ENCODE assay signal across 7 mouse cellular contexts in genomic region chr7:44864595-44865542, GRCm38 (mm10). TPM values are rescaled to one million over a fixed set of nuclear protein-coding genes. Genes with fewer than 3 reads are reported as not detected.
A peak's percentile ranks its signal among the peaks of the same experiment; 100 is the strongest.
DNase-seq lines count a peak whose midpoint lies in the region; ATAC-seq and TF ChIP-seq lines count a peak whose summit lies in the region.

No protein-coding gene starts in this region.

- no peak for TF ChIP-seq EP300 in lung, postnatal 0 days (IDR thresholded peaks at IDR 0.05)

- no peak overlapping the region for H3K27ac ChIP-seq in kidney, adult 2 months (ENCODE audit: insufficient read depth, low read depth, low read length)
- no peak overlapping the region; the same call in 1 of the 2 replicates for H3K27ac ChIP-seq in bone marrow, adult 2 months (ENCODE audit: control insufficient read depth, insufficient read depth, low read depth, low read length, poor library complexity)
- H3K27ac ChIP-seq in embryonic facial prominence, embryonic 14.5 days (replicated peaks; ENCODE audit: low read depth, low read length), result no peak overlapping the region
- peak overlapping the region; percentile 100 for H3K27ac ChIP-seq in lung, postnatal 0 days (ENCODE audit: low read length)

- 67% methylated on average over 24 of the region's 24 CpGs for WGBS in kidney, adult 2 months
- WGBS in bone marrow, adult 2 months, result 67% methylated on average over 24 of the region's 24 CpGs
- 80% methylated on average over 21 of the region's 24 CpGs for WGBS in embryonic facial prominence, embryonic 14.5 days
- WGBS in lung, postnatal 0 days, result 61% methylated on average over 24 of the region's 24 CpGs

- H3K4me2 ChIP-seq in embryonic facial prominence, embryonic 14.5 days (ENCODE audit: low read depth, low read length), result no peak overlapping the region
- H3K4me2 ChIP-seq in lung, postnatal 0 days (replicated peaks; ENCODE audit: low read depth, low read length), result no peak overlapping the region

- H3K4me3 ChIP-seq in kidney, adult 2 months (ENCODE audit: insufficient read depth, low read depth, low read length), result no peak overlapping the region
- no peak overlapping the region for H3K4me3 ChIP-seq in bone marrow, adult 2 months (replicated peaks; ENCODE audit: control insufficient read depth, low read depth, low read length)
- H3K4me3 ChIP-seq in embryonic facial prominence, embryonic 14.5 days (ENCODE audit: low read depth, low read length), result no peak overlapping the region
- H3K4me3 ChIP-seq in lung, postnatal 0 days (ENCODE audit: low read depth, low read length), result no peak overlapping the region

- peak overlapping the region; percentile 8; the same call in 1 of the 2 replicates for H3K9ac ChIP-seq in embryonic facial prominence, embryonic 14.5 days (ENCODE audit: low read depth, low read length)
- no peak overlapping the region for H3K9ac ChIP-seq in lung, postnatal 0 days (replicated peaks; ENCODE audit: low read depth)

- ATAC-seq in embryonic facial prominence, embryonic 14.5 days (ENCODE audit: low read depth), result no peak
- ATAC-seq in lung, postnatal 0 days, result no peak; the same call in 1 of the 2 replicates
- no peak for ATAC-seq in frontal cortex, adult (ENCODE audit: low TSS enrichment)

- H3K27me3 ChIP-seq in kidney, adult 2 months (replicated peaks; ENCODE audit: control insufficient read depth, insufficient read depth, low read length), result no peaks in the 10 kb centered on the region
- H3K27me3 ChIP-seq in embryonic facial prominence, embryonic 14.5 days (replicated peaks; ENCODE audit: control insufficient read depth, insufficient read depth, low read length), result no peaks in the 10 kb centered on the region
- no peaks in the 10 kb centered on the region for H3K27me3 ChIP-seq in lung, postnatal 0 days (replicated peaks; ENCODE audit: insufficient read depth, low read length)

- peaks cover 21% of the 10 kb centered on the region for H3K4me1 ChIP-seq in kidney, adult 2 months (ENCODE audit: control insufficient read depth, insufficient read depth, low read length)
- H3K4me1 ChIP-seq in bone marrow, adult 2 months (ENCODE audit: control insufficient read depth, insufficient read depth, low read length), result peaks cover 7% of the 10 kb centered on the region
- H3K4me1 ChIP-seq in embryonic facial prominence, embryonic 14.5 days (ENCODE audit: control insufficient read depth, insufficient read depth, low read length), result peaks cover 26% of the 10 kb centered on the region
- peaks cover 27% of the 10 kb centered on the region for H3K4me1 ChIP-seq in lung, postnatal 0 days (ENCODE audit: insufficient read depth, low read depth, low read length)

- no peaks in the 10 kb centered on the region for H3K36me3 ChIP-seq in kidney, adult 2 months (ENCODE audit: control insufficient read depth, insufficient read depth, low read length)
- peaks cover 60% of the 10 kb centered on the region for H3K36me3 ChIP-seq in embryonic facial prominence, embryonic 14.5 days (ENCODE audit: control insufficient read depth, insufficient read depth, low read length)
- peaks cover 25% of the 10 kb centered on the region for H3K36me3 ChIP-seq in lung, postnatal 0 days (ENCODE audit: insufficient read depth, low read length)

- no peak for TF ChIP-seq CTCF in kidney, adult 2 months (conservative IDR thresholded peaks at IDR 0.05; ENCODE audit: insufficient read depth, insufficient read length, low read depth, low read length)
- TF ChIP-seq CTCF in bone marrow, adult 2 months (IDR thresholded peaks at IDR 0.05; ENCODE audit: control insufficient read depth, insufficient read depth, low read length), result no peak
- no peak for TF ChIP-seq CTCF in lung, postnatal 0 days (IDR thresholded peaks at IDR 0.05)

- H3K9me3 ChIP-seq in embryonic facial prominence, embryonic 14.5 days (ENCODE audit: control insufficient read depth, low read length), result no peaks in the 10 kb centered on the region
- no peaks in the 10 kb centered on the region for H3K9me3 ChIP-seq in lung, postnatal 0 days (ENCODE audit: low read length)

- peak; percentile 15 for DNase-seq in kidney, adult 11 months
- no peak for DNase-seq in kidney, adult 2 months
- DNase-seq in embryonic facial prominence, embryonic 14.5 days (ENCODE audit: low spot score), result peak; percentile 35
- DNase-seq in lung, postnatal 0 days (ENCODE audit: low spot score), result peak; percentile 72
- no peak for DNase-seq in embryo, embryonic 10 days (ENCODE audit: low spot score)

- TF ChIP-seq POLR2A in kidney, adult 2 months (IDR thresholded peaks at IDR 0.05; ENCODE audit: low read depth, low read length), result no peak
- TF ChIP-seq POLR2A in bone marrow, adult 2 months (IDR thresholded peaks at IDR 0.05; ENCODE audit: borderline replicate concordance, control insufficient read depth, low read depth, low read length), result peak; percentile 26; the same call in 1 of the 2 replicates

RNA-seq across cellular contexts. Expression of gene Ptov1, which starts 4.7 kb away (rescaled TPM):
- polyA plus RNA-seq in kidney, adult 2 months (2012; rRNA removed), result 212 and 221 TPM in 2 replicates
- 51.3 and 96.4 TPM in 2 replicates for polyA plus RNA-seq in bone marrow, adult 2 months (2011; ENCODE audit: insufficient read depth, insufficient read length, low replicate concordance, missing spikeins)
- 398 and 442 TPM in 2 replicates for polyA plus RNA-seq in embryonic facial prominence, embryonic 14.5 days (2014; fragmentation: Nextera tagmentation; extraction: Ambion mirVana)
- 276 and 288 TPM in 2 replicates for polyA plus RNA-seq in lung, postnatal 0 days (2015; fragmentation: Nextera tagmentation; extraction: Ambion mirVana)

RNA-seq across cellular contexts. Expression of gene Pnkp, which starts 7.9 kb away (rescaled TPM):
- polyA plus RNA-seq in kidney, adult 2 months (2012; rRNA removed), result 44.9 and 53.4 TPM in 2 replicates
- polyA plus RNA-seq in bone marrow, adult 2 months (2011; ENCODE audit: insufficient read depth, insufficient read length, low replicate concordance, missing spikeins), result 97.5 and 261 TPM in 2 replicates
- polyA plus RNA-seq in embryonic facial prominence, embryonic 14.5 days (2014; fragmentation: Nextera tagmentation; extraction: Ambion mirVana), result 23.4 and 27.7 TPM in 2 replicates
- polyA plus RNA-seq in lung, postnatal 0 days (2015; fragmentation: Nextera tagmentation; extraction: Ambion mirVana), result 39.7 and 41.3 TPM in 2 replicates

RNA-seq across cellular contexts. Expression of gene Tbc1d17, which starts 16.0 kb away (rescaled TPM):
- 100 and 114 TPM in 2 replicates for polyA plus RNA-seq in kidney, adult 2 months (2012; rRNA removed)
- polyA plus RNA-seq in bone marrow, adult 2 months (2011; ENCODE audit: insufficient read depth, insufficient read length, low replicate concordance, missing spikeins), result 24.5 and 49.2 TPM in 2 replicates
- polyA plus RNA-seq in embryonic facial prominence, embryonic 14.5 days (2014; fragmentation: Nextera tagmentation; extraction: Ambion mirVana), result 66.9 and 82.7 TPM in 2 replicates
- 73.2 and 84.0 TPM in 2 replicates for polyA plus RNA-seq in lung, postnatal 0 days (2015; fragmentation: Nextera tagmentation; extraction: Ambion mirVana)

RNA-seq across cellular contexts. Expression of gene Akt1s1, which starts 16.1 kb away (rescaled TPM):
- 90.6 and 121 TPM in 2 replicates for polyA plus RNA-seq in kidney, adult 2 months (2012; rRNA removed)
- 28.2 and 48.0 TPM in 2 replicates for polyA plus RNA-seq in bone marrow, adult 2 months (2011; ENCODE audit: insufficient read depth, insufficient read length, low replicate concordance, missing spikeins)
- polyA plus RNA-seq in embryonic facial prominence, embryonic 14.5 days (2014; fragmentation: Nextera tagmentation; extraction: Ambion mirVana), result 69.0 and 78.6 TPM in 2 replicates
- polyA plus RNA-seq in lung, postnatal 0 days (2015; fragmentation: Nextera tagmentation; extraction: Ambion mirVana), result 84.0 and 89.4 TPM in 2 replicates

RNA-seq across cellular contexts. Expression of gene Med25, which starts 27.6 kb away (rescaled TPM):
- polyA plus RNA-seq in kidney, adult 2 months (2012; rRNA removed), result 164 and 181 TPM in 2 replicates
- polyA plus RNA-seq in bone marrow, adult 2 months (2011; ENCODE audit: insufficient read depth, insufficient read length, low replicate concordance, missing spikeins), result 14.6 and 25.4 TPM in 2 replicates
- 62.5 and 64.2 TPM in 2 replicates for polyA plus RNA-seq in embryonic facial prominence, embryonic 14.5 days (2014; fragmentation: Nextera tagmentation; extraction: Ambion mirVana)
- polyA plus RNA-seq in lung, postnatal 0 days (2015; fragmentation: Nextera tagmentation; extraction: Ambion mirVana), result 54.2 and 62.5 TPM in 2 replicates

Comparison
In these comparisons a context has a peak if more than half of its experiments do, and no peak if none do; other contexts are left out.
1. DNase-seq: peak in kidney, adult 11 months (single experiment), embryonic facial prominence, embryonic 14.5 days (single experiment) and lung, postnatal 0 days (single experiment); none in kidney, adult 2 months (single experiment) and embryo, embryonic 10 days (single experiment).